Mouse (Mus musculus) cerebellum, adult 11-12 months (tissue): ENCODE measurements around the gene Nepro.

Experiments used
- DNase-seq: peaks from one replicate; pipeline ENCODE4 v3.0.0; 2022

Gene Nepro

DNA sequence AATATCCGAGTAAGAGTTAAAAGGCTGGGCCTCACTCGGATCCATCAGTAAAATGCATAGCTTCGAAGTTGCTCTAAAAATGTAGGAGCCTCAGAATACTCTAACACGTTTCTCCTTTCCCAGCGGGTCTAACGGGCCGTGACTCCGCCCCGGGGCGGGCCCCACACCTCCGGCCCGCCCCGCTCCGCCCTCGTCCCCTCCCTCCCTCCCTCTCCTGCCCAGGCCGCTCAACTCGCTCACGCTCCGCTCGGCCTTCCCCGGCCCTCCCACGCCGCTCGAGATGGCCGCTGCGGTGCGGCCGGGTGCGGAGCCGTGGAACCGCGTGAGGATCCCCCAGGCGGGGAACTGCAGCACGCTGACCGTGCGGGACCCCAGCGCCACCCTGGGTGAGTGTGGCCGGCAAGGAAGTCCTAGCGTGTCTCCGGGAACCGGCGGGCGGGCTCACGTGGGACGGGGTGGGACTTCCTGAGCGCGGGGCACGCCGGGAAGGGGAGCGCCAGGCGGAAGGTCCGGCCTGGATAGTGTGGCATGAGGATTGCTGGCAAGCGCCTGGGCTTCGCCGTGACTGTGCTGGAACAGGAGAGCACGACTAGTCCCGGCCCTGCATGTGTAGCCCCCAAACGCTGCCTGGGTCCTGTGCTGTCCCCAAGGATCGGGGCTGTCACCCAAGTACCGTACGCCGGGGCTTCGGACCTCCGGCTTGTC is at the start of gene Nepro:
Gene Nepro (plus strand): TSS at position 219 of the 705 bp plus-strand sequence.
- DNase-seq = peak; percentile 94

DNA sequence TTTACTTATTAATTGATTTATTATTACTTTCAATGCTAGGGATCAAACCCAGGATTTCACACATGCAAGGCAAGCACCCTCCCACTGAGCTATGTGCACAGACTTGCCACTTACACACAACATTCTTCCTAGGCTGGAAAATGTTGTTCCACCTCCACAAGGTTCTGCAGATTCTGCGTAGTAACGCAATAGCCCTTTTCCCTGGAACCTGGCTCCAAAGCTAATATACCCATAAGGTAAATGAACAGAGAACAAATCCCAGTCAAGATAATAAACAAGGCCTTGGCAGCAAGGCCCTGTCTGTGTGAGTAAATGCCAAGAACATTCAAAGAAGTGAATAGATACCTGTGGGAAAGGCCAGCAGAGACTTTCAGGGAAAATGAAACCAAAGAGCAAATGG is 47.7 kb upstream of the Nepro start:
- DNase-seq = no peak

- DNase-seq = no peak
Measured at GRCm38 (mm10) chr16:44679082-44679481, 45.0 kb upstream of the Nepro start.

DNA sequence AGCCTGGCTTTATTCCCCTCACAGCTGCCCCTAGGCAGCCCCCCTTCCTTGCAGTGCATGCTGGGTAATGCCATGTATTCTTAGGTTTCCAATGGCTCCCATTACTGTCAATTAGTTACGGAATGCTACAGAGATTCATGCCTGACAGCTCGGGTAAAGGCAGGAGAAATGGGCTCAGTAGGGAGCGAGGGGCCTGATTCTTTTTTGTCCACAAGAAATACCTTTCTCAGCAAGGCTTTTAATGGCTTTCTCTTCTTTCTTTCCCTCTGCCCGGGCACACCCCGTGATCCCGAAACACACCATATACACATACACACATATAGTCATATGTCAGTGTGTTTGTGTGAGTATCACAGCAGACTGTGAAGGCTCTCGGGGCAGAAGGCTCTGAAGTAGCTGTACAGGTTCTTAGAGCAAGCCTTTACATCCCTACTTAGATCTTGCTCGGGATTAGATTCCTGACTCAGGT is 44.6 kb upstream of the Nepro start:
- no peak for DNase-seq

GRCm38 (mm10) chr16:44680756-44681498 is 43.2 kb upstream of the Nepro start:
- no peak for DNase-seq

- no peak for DNase-seq
Measured at GRCm38 (mm10) chr16:44684646-44685045, 39.5 kb upstream of the Nepro start.

GRCm38 (mm10) chr16:44685401-44685800 is 38.7 kb upstream of the Nepro start:
- no peak for DNase-seq

GRCm38 (mm10) chr16:44686991-44687718 is 36.9 kb upstream of the Nepro start:
- DNase-seq = no peak

DNA sequence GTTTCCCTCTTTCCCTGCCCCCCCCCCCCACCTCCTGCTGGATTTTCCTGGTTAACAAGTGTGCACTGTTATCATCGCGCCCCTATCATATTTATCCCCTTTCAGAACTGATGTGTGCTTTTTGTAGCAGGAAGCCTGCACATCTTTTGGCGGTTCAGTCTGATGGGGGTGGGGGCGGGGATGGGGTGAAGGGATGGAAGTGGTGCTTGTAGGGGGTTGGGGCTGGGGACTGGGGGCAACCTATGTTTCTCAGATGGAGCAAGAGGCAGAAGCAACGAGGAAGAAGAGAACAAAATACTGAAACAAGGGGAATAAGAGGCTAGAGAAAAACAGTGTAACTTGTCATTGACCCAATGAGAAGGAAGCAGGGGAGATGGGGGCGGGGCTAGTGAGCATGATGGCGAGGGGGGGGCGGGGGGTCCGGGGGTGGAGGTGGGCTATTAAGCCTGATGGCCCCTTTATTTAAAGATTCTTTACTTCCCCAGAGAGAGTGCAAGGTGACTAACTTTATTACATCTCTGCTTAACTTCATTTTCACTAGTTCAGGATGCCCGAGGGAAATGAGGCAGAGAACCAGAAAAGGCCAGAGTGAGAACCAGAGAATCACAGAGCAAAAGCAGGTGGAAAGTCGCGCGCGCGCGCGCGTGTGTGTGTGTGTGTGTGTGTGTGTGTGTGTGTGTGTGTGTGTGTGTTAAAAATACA is 36.2 kb upstream of the Nepro start:
- DNase-seq = no peak

DNA sequence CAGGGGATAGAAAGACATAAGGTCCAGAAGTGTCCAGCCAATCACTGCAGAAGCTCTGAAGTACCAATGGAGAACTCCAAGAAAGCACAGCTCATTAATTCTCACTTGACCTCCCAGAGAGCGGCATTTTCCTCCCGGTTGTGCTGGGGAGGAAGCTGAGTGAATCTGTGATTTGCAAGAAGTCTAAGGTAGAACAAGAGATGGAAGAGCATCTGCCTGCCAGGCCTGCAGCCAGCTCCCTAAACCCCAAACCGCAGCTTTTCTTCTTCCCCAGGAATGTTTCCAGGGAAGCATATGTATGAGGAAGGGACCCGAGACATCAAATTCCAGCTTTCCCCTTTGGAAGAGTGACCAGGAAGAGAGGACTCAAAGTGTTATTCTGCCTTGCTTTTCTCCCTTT is 35.6 kb upstream of the Nepro start:
- no peak for DNase-seq

DNA sequence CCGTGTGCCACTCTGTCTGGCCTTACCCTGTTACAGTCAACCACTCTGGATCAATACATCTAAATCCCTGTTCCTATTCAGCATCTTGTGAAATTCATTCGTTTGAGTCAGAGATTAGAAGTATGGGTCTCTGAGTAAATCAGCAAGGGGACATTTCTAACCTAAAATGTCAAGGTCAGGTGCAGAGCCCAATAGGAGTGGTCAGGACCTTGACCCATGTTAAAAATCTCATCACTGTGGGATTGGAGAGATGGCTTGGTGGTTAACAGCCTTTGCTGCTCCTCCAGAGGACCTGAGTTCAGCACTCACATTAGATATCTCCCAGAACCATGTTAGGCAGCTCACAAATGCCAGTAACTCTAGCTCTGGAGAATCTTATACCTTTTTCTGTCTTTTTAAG is 33.6 kb upstream of the Nepro start:
- no peak for DNase-seq

DNA sequence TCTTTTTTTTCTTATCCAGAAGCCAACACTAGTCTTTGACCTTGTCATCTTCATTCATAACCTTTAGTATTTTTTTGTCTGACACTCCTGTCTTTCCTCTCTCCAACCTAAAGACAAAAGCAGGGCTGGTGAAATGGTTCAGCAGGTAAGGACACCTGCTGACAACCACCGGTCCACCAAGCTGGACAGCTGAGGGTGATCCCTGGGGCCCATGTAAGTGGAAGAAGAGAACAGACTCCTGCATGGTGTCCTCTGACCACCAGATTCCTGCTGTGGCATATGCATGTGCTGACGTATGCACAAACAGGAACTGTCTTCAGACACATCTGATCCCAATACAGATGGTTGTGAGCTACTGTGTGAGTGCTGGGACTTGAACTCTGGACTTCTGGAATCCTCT is 33.0 kb upstream of the Nepro start:
- no peak for DNase-seq

GRCm38 (mm10) chr16:44691561-44692141 is 32.5 kb upstream of the Nepro start:
- DNase-seq = peak; percentile 60

- no peak for DNase-seq
Measured at GRCm38 (mm10) chr16:44692541-44692940, 31.6 kb upstream of the Nepro start.

DNA sequence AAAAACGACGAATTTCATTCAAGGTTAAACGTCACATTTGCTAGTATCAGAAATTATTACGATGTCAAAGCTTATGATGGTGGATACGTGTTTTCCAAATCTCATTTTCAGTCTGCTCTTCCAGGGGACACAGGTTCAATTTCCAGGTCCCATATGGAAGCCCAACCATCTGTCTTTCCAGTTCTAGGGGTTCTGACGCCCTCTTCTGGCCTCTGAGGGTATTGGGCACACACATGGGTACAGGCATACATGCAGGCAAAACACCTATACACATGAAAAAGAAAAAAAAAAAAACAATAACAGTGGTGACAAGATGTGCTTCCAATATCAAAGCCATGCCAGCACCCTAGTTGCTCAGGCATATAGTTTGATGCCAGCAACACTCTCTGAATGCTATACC is 30.4 kb upstream of the Nepro start:
- no peak for DNase-seq

- no peak for DNase-seq
Measured at GRCm38 (mm10) chr16:44695214-44695858, 28.8 kb upstream of the Nepro start.

DNA sequence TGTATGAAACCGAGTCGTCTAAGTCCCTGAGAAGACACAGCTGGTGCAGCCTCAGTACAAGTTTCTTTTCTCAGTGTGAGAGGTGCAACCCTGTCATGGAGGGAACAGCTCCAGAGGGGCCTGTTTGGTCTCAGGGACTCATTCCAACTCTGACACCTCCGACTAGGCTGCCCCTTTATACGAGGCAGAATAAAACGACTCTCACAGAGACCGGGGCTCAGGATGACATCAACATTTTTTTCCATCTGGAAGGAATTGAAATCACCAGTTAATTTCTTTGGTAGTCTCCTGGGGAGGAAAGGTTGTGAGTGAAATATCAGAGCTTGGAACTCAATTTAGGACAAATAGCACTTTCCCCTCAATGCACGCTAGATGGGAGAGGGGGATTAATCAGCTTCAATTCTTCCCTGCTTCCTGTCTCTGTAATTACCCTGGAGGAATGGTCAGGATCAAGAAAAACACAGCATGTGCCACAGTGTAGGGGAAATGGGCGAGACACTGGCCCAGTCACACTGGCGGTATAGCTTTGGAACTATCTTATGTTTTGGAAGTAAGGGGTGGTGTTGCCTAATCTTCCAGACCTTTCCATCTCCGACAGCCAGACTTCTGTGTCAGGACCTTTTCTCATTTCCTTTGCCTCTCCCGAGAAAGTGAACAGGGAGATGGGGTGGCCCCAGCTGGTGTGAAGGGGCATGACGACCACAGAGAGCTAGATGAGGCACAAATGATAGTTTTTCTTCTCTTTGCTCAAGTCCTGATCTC is 28.1 kb upstream of the Nepro start:
- no peak for DNase-seq

DNA sequence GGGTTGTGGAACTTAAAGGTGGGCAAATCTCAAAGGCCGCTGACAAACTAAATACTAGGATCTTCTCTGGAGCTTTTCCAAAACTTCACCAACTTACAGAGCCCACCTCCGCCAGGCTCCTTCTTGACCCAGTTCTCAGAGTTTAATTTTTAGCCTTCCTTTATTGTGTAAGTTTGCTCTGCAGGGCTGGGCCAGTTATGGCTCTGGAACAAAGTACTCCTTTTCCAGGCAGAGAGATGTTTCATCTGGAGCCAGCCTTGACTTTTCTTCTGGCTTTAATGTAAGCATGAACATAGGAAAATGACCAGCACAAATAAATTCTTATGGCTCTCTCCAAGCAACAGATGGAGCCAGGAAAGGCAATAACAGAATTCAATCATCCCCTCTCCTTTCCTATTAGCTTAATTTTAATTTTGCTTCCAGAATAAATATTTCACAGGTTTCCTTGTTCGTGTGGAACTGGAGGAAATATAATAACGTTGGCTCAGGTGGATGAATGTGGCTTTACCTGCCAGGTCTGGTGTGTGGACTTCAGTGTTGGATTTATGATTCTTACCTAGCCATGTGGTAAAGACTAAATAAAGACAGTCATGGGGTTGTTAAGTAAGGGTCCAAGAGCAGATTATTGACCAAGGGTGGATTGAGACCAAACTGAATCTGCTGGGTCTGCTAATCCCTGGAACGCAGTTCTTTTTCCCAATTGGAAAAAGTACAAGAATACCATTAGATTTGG is 26.5 kb upstream of the Nepro start:
- no peak for DNase-seq

DNA sequence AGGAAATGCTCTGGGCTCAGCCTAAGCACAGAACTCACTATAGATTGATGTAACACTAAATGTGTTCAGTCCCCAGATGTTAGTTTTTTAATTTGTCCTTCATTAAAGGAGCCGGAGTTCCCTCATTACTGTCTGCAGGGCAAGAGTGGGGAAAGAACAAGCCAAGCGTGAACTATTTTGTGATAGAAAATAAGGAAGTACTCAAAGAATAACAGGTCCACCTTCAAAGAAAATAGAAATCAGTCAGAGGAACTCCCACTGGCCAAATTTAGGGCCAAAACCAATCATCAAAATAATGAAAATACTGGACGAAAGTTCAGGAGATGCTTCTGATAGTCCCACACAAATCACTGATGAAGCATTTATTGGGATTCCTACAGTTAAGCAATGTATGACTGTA is 22.9 kb upstream of the Nepro start:
- DNase-seq = no peak

- DNase-seq = no peak
Measured at GRCm38 (mm10) chr16:44702272-44702671, 21.8 kb upstream of the Nepro start.

DNA sequence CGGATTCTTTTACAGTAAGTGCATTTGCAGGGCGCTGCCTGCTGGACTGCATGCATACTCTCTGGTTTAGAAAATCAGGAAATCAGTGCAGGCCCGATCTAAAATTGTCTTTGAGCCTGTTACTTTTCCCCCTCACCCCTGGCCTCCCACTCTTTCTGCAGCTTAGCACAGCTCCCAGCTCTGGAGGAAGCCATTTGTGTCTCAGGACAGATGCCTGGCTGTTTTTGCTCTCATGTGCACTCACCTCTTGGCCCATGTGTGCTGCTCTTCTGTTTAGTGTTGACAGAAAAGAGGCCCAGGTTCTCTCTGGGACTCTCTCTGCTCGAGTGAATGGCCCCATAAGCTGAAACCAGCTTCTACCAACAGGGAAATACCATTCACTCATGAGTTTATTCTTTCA is 20.6 kb upstream of the Nepro start:
- no peak for DNase-seq
